Mouse (Mus musculus) embryonic stem cell, embryonic (primary cell): ENCODE results near the gene Mcrs1.

ENCODE experiments used
- CTCF ChIA-PET, 4 experiments: fragments of 300-600 bp in 2 of 4; fragments of 350-600 bp in 2 of 4; sonication (Branson Sonifier 250); formaldehyde crosslinking; loops; one replicate each; lab custom pipeline; 2022; ENCODE audit warnings: inconsistent platforms in 2 of 4; lab: Charles Lee
- POLR2A ChIA-PET, 4 experiments: fragments of 300-600 bp in 2 of 4; fragments of 350-600 bp in 2 of 4; sonication (Branson Sonifier 250); formaldehyde crosslinking; loops; one replicate each; lab custom pipeline; 2022; ENCODE audit warnings: antibody characterized with exemption in 4 of 4, inconsistent platforms in 1 of 4; lab: Charles Lee

Gene Mcrs1

GRCm38 (mm10) chr15:99251626-99252380 is at the start of gene Mcrs1:
Gene Mcrs1 (minus strand): TSS chr15:99251961.
- POLR2A ChIA-PET: interaction anchor here in 3 of 4 experiments (0.6 to 2.7 kb wide), 28 partner anchors 8 to 234 kb away, joined by 3 to 13 read pairs (median 4); partner anchors contain the start of genes Tuba1c (in 3 of the 3), Kcnh3 (in 1 of the 3), Nckap5l (in 1 of the 3) and Tmbim6 (in 1 of the 3)
- CTCF ChIA-PET: interaction anchor here in 1 of 4 experiments (1.9 kb wide), 1 partner anchor 13 kb away, joined by 5 read pairs; no protein-coding TSS in a partner anchor

GRCm38 (mm10) chr15:99296213-99296612 is 44.5 kb upstream of the Mcrs1 start:
- ChIA-PET POLR2A (interaction anchor here in 3 of 4 experiments (0.5 to 1.6 kb wide), 5 partner anchors 14 to 1445 kb away, joined by 3 to 7 read pairs (median 4); partner anchors contain the start of gene Troap (in 1 of the 3)), CTCF (interaction anchor here in 3 of 4 experiments (0.6 to 1.4 kb wide), 3 partner anchors 13 to 19 kb away, joined by 4 to 5 read pairs (median 4); no protein-coding TSS in a partner anchor)

GRCm38 (mm10) chr15:99295484-99295981 is 43.8 kb upstream of the Mcrs1 start, which contains the start of gene Fam186b:
Gene Fam186b (minus strand): TSS chr15:99295888.
- CTCF ChIA-PET: interaction anchor here in 3 of 4 experiments (0.5 to 1.5 kb wide), 9 partner anchors 12 to 437 kb away, joined by 3 to 11 read pairs (median 4); no protein-coding TSS in a partner anchor

GRCm38 (mm10) chr15:99294813-99295374 is 43.1 kb upstream of the Mcrs1 start, which contains the start of gene Prpf40b:
Gene Prpf40b (plus strand): TSS chr15:99295087.
- POLR2A ChIA-PET: interaction anchor here in 3 of 4 experiments (0.5 to 1.7 kb wide), 10 partner anchors 12 to 375 kb away, joined by 3 to 8 read pairs (median 4); partner anchors contain the start of genes Nckap5l (in 1 of the 3) and Tuba1c (in 1 of the 3)
- CTCF ChIA-PET: interaction anchor here (0.5 to 1.5 kb wide), 14 partner anchors 11 to 455 kb away, joined by 3 to 11 read pairs (median 3); no protein-coding TSS in a partner anchor

More at GRCm38 (mm10) chr15:99295484-99295981, 43.8 kb upstream of the Mcrs1 start, which contains the start of gene Fam186b:
- POLR2A ChIA-PET: interaction anchor here in 3 of 4 experiments (0.5 to 1.6 kb wide), 9 partner anchors 13 to 374 kb away, joined by 3 to 8 read pairs (median 4); partner anchors contain the start of genes Nckap5l (in 1 of the 3) and Tuba1c (in 1 of the 3)

GRCm38 (mm10) chr15:99294287-99294686 is 42.5 kb upstream of the Mcrs1 start:
- ChIA-PET POLR2A (interaction anchor here in 2 of 4 experiments (1.3 to 1.7 kb wide), 3 partner anchors 23 to 264 kb away, joined by 3 to 8 read pairs (median 3); partner anchors contain the start of gene Tuba1c (in 1 of the 2)), CTCF (interaction anchor here in 1 of 4 experiments (1.5 kb wide), 1 partner anchor 11 kb away, joined by 11 read pairs; no protein-coding TSS in a partner anchor)

GRCm38 (mm10) chr15:99290586-99290985 is 38.8 kb upstream of the Mcrs1 start:
- POLR2A ChIA-PET: interaction anchor here in 2 of 4 experiments (0.7 to 1.2 kb wide), 3 partner anchors 56 to 216 kb away, joined by 3 read pairs; partner anchors contain the start of gene Troap (in 1 of the 2)
- CTCF ChIA-PET: interaction anchor here in 1 of 4 experiments (0.7 kb wide), 1 partner anchor 176 kb away, joined by 3 read pairs; no protein-coding TSS in a partner anchor

GRCm38 (mm10) chr15:99285189-99285535 is 33.4 kb upstream of the Mcrs1 start:
- CTCF ChIA-PET: interaction anchor here in 3 of 4 experiments (0.7 to 1.3 kb wide), 3 partner anchors 20 to 239 kb away, joined by 3 to 4 read pairs (median 3); no protein-coding TSS in a partner anchor
- POLR2A ChIA-PET: interaction anchor here in 1 of 4 experiments (0.7 kb wide), 1 partner anchor 253 kb away, joined by 3 read pairs; no protein-coding TSS in a partner anchor

GRCm38 (mm10) chr15:99284527-99285188 is 32.9 kb upstream of the Mcrs1 start:
- ChIA-PET CTCF (interaction anchor here in 3 of 4 experiments (0.7 to 2.2 kb wide), 6 partner anchors 12 to 243 kb away, joined by 3 to 5 read pairs (median 3); partner anchors contain the start of genes Faim2 (in 1 of the 3) and Fam186b (in 1 of the 3)), POLR2A (interaction anchor here in 3 of 4 experiments (0.7 to 1.7 kb wide), 3 partner anchors 88 to 252 kb away, joined by 3 read pairs; no protein-coding TSS in a partner anchor)

- ChIA-PET POLR2A (interaction anchor here in 3 of 4 experiments (0.6 to 2.0 kb wide), 18 partner anchors 11 to 509 kb away, joined by 3 to 6 read pairs (median 4); partner anchors contain the start of genes Prpf40b (in 1 of the 3), Tmbim6 (in 1 of the 3), Troap (in 1 of the 3) and Tuba1c (in 1 of the 3)), CTCF (interaction anchor here (0.5 to 2.3 kb wide), 61 partner anchors 9 to 689 kb away, joined by 3 to 14 read pairs (median 4); partner anchors contain the start of genes Prpf40b (in 2 of the 4), C1ql4 (in 1 of the 4), Faim2 (in 1 of the 4) and Fam186b (in 1 of the 4))
Measured at GRCm38 (mm10) chr15:99283456-99283855, 31.7 kb upstream of the Mcrs1 start.

- ChIA-PET CTCF (interaction anchor here in 1 of 4 experiments (0.5 kb wide), 1 partner anchor 491 kb away, joined by 3 read pairs; no protein-coding TSS in a partner anchor), POLR2A (no interaction called here)
Measured at GRCm38 (mm10) chr15:99278271-99278670, 26.5 kb upstream of the Mcrs1 start.

GRCm38 (mm10) chr15:99276095-99276494 is 24.3 kb upstream of the Mcrs1 start:
- CTCF ChIA-PET: interaction anchor here in 1 of 4 experiments (0.5 kb wide), 1 partner anchor 141 kb away, joined by 3 read pairs; no protein-coding TSS in a partner anchor
- POLR2A ChIA-PET: interaction anchor here in 1 of 4 experiments (0.6 kb wide), 1 partner anchor 1109 kb away, joined by 3 read pairs; the partner anchor contains the start of gene Ccdc184

- CTCF ChIA-PET: interaction anchor here (0.6 to 3.7 kb wide), 47 partner anchors 9 to 842 kb away, joined by 3 to 23 read pairs (median 4); partner anchors contain the start of genes C1ql4 (in 1 of the 4), Dnajc22 (in 1 of the 4), Kcnh3 (in 1 of the 4) and Mcrs1 (in 1 of the 4)
Measured at GRCm38 (mm10) chr15:99265679-99266078, 13.9 kb upstream of the Mcrs1 start.

GRCm38 (mm10) chr15:99264363-99264762 is 12.6 kb upstream of the Mcrs1 start:
- ChIA-PET POLR2A (interaction anchor here (0.7 to 2.1 kb wide), 15 partner anchors 10 to 673 kb away, joined by 3 to 10 read pairs (median 4); partner anchors contain the start of genes Prpf40b (in 1 of the 4) and Tuba1c (in 1 of the 4)), CTCF (interaction anchor here in 3 of 4 experiments (0.6 to 3.7 kb wide), 13 partner anchors 12 to 271 kb away, joined by 3 to 23 read pairs (median 5); partner anchors contain the start of genes Dnajc22 (in 1 of the 3) and Mcrs1 (in 1 of the 3))

More at GRCm38 (mm10) chr15:99265679-99266078, 13.9 kb upstream of the Mcrs1 start:
- POLR2A ChIA-PET: interaction anchor here in 3 of 4 experiments (0.6 to 2.1 kb wide), 19 partner anchors 8 to 236 kb away, joined by 3 to 8 read pairs (median 3); partner anchors contain the start of genes Tuba1c (in 2 of the 3), Kcnh3 (in 1 of the 3), Mcrs1 (in 1 of the 3) and Prpf40b (in 1 of the 3)

GRCm38 (mm10) chr15:99262702-99263101 is 10.9 kb upstream of the Mcrs1 start:
- POLR2A ChIA-PET: interaction anchor here in 1 of 4 experiments (0.9 to 1.2 kb wide), 3 partner anchors 10 to 21 kb away, joined by 3 to 4 read pairs (median 3); partner anchors contain the start of gene Mcrs1
- CTCF ChIA-PET: interaction anchor here in 1 of 4 experiments (0.6 kb wide), 1 partner anchor 222 kb away, joined by 3 read pairs; no protein-coding TSS in a partner anchor

GRCm38 (mm10) chr15:99259730-99260252 is 8.0 kb upstream of the Mcrs1 start:
- ChIA-PET POLR2A (interaction anchor here in 3 of 4 experiments (0.6 to 1.7 kb wide), 21 partner anchors 8 to 1452 kb away, joined by 3 to 9 read pairs (median 3); partner anchors contain the start of genes Tuba1c (in 2 of the 3), Kcnh3 (in 1 of the 3), Mcrs1 (in 1 of the 3) and Tuba1b (in 1 of the 3)), CTCF (interaction anchor here in 3 of 4 experiments (0.6 to 1.2 kb wide), 12 partner anchors 18 to 419 kb away, joined by 3 to 14 read pairs (median 3); partner anchors contain the start of genes Prpf40b (in 1 of the 3) and Troap (in 1 of the 3))
